Mouse (Mus musculus) heart, postnatal 0 days (tissue): ENCODE results near the gene Grasp. TPM values are rescaled to one million over a fixed set of nuclear protein-coding genes. Genes with fewer than 3 reads are reported as not detected.
A peak's percentile ranks its signal among the peaks of the same experiment; 100 is the strongest.

Experiments used
- ATAC-seq: fragments of 200-750 bp; cut with Nextera tagmentation; 2 replicates; pipeline ENCODE4 v1.8.0; 2017; ENCODE audit warnings: low read depth, moderate number of reproducible peaks, moderate library complexity; ENCODE audit not compliant: insufficient read depth
- DNase-seq: peaks from one replicate; pipeline ENCODE4 v3.0.0-alpha.2; 2016; ENCODE audit warnings: low spot score
- H3K27ac ChIP-seq: fragments of 300-500 bp; sonication (generic); 2 replicates; pipeline ENCODE4 v1.5.1; 2014; ENCODE audit warnings: low read depth, mild to moderate bottlenecking
- H3K27me3 ChIP-seq: fragments of 300-500 bp; sonication (generic); 2 replicates; pipeline ENCODE4 v1.6.1; 2014; ENCODE audit warnings: low read length, mixed read lengths; ENCODE audit not compliant: control insufficient read depth, insufficient read depth
- H3K36me3 ChIP-seq: fragments of 300-500 bp; sonication (generic); replicated peaks from 2 replicates; pipeline ENCODE4 v1.6.1; 2014; ENCODE audit warnings: low read length, mixed read lengths; ENCODE audit not compliant: control insufficient read depth, insufficient read depth
- H3K4me1 ChIP-seq: fragments of 300-500 bp; sonication (generic); 2 replicates; pipeline ENCODE4 v1.6.1; 2014; ENCODE audit warnings: antibody characterized with exemption; ENCODE audit not compliant: control insufficient read depth, insufficient read depth
- H3K4me2 ChIP-seq: fragments of 300-500 bp; sonication (generic); 2 replicates; pipeline ENCODE4 v1.6.1; 2014; ENCODE audit warnings: low read depth, mild to moderate bottlenecking, low read length, moderate library complexity
- H3K4me3 ChIP-seq: fragments of 300-500 bp; sonication (generic); 2 replicates; pipeline ENCODE4 v1.5.1; 2014; ENCODE audit warnings: low read depth, low read length
- H3K9ac ChIP-seq: fragments of 300-500 bp; sonication (generic); replicated peaks from 2 replicates; pipeline ENCODE4 v1.6.1; 2014; ENCODE audit warnings: low read depth, low read length, mixed read lengths
- H3K9me3 ChIP-seq: fragments of 300-500 bp; sonication (generic); replicated peaks from 2 replicates; pipeline ENCODE4 v1.6.1; 2016; ENCODE audit warnings: low read length; ENCODE audit not compliant: control insufficient read depth
- CTCF ChIP-seq: IDR thresholded peaks from 2 replicates; pipeline ENCODE4 v1.5.1; 2016; ENCODE audit warnings: antibody characterized with exemption, control low read depth, low read depth
- EP300 ChIP-seq: IDR thresholded peaks from 2 replicates; pipeline ENCODE4 v1.6.1; 2016; ENCODE audit warnings: antibody characterized with exemption, low read depth
- WGBS: fragments of 180-500 bp; shearing (Covaris S2); extraction: QIAGEN DNeasy Blood & Tissue Kit; methylation state at CpG from one replicate; pipeline ENCODE4 v1.1.7; 2014; 5-methylcytosine and 5-hydroxymethylcytosine counted together
- polyA plus RNA-seq: library from polyadenylated mRNA; unstranded; fragments of >200 nt; fragmentation: Nextera tagmentation; extraction: Ambion mirVana; gene quantifications from 2 replicates; pipeline ENCODE4 v1.2.1, GENCODE M21; 2015
- total RNA-seq: library from RNA; depleted of rRNA; stranded (reverse); fragments of >200 nt; gene quantifications from 2 replicates; pipeline ENCODE4 v1.2.3, GENCODE M21; 2014; ENCODE audit warnings: low replicate concordance

Gene Grasp
- total and polyA plus RNA-seq, 2 experiments from 2014 or later = 2.3 to 8.0 TPM

- Histone ChIP-seq H3K36me3 (no peaks in the 10 kb centered on the region), H3K27me3 (no peaks in the 10 kb centered on the region), H3K27ac (no peak overlapping the region), H3K4me1 (peaks cover 45% of the 10 kb centered on the region), H3K4me3 (no peak overlapping the region), H3K9ac (no peak overlapping the region), H3K9me3 (no peaks in the 10 kb centered on the region), H3K4me2 (no peak overlapping the region)
- no peak for ATAC-seq
- DNase-seq = no peak
- TF ChIP-seq CTCF (no peak), EP300 (no peak)
- WGBS = 78% methylated on average over 6 of the region's 6 CpGs
Observed at GRCm38 (mm10) chr15:101252614-101253013, 28.6 kb downstream of the Grasp start.

GRCm38 (mm10) chr15:101253563-101253885 lies 29.5 kb downstream of the Grasp start:
- peaks cover 36% of the 10 kb centered on the region for H3K4me1 ChIP-seq

DNA sequence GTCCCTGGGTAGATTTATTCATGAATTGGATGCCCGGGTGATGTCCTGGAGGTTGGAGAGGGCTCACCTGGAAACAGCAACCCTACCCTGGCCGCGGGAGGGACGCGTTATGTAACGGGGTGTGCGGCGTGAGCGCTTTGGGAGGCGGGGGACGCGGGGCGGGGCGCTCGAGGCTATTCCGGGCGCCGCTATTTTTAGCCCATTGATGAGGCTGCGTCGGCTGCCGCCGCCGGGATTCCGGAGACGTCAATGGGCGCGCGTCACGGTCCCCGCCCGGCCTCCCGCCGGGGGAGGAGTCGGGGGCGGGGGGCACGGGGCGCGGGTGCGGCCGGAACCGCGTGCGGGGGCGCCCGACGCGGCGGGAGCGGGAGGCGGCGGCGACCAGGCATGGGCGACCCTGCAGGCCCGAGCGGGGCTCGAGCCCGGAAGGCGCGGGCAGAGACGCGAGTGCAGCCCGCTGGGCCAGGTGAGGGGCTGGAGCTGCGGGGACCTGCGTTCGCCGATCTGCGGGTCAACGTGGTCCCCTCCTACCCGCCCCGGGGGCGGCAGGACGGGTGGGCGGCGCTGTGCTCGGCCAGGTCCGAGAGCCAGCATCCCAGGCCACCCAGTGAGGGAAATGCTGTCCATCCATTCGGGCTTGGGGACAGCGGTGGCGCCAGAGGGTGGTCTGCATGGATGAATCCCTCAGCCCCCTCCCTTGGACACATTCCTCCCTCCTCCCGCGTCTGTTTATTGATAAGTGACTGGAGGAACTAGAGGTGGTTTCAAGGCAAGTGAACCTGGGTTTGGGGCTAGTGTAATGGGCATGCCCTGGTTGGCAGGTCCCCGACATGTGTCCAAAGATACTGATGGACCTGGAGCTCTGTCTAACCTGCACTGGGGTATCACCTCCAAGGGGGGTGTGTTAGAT lies 30.2 kb downstream of the Grasp start, which contains the start of gene Nr4a1:
Nr4a1 (plus strand) TSS at position 384 of the 910 bp plus-strand sequence.
- ATAC-seq (peak; percentile 80), DNase-seq (peak; percentile 87)
- Histone ChIP-seq H3K27me3 (no peaks in the 10 kb centered on the region), H3K36me3 (no peaks in the 10 kb centered on the region), H3K4me2 (peak within 1 kb of the TSS; percentile 89), H3K27ac (peak within 1 kb of the TSS; percentile 70), H3K9me3 (no peaks in the 10 kb centered on the region), H3K4me3 (peak within 1 kb of the TSS; percentile 62), H3K9ac (peak within 1 kb of the TSS; percentile 79), H3K4me1 (peaks cover 30% of the 10 kb centered on the region)
- WGBS = 1% methylated on average over 79 of the region's 82 CpGs
- TF ChIP-seq EP300 = peak; percentile 64
- TF ChIP-seq CTCF = no peak

More at GRCm38 (mm10) chr15:101253563-101253885, 29.5 kb downstream of the Grasp start:
- TF ChIP-seq CTCF = no peak
- TF ChIP-seq EP300 = no peak
- H3K36me3 ChIP-seq = no peaks in the 10 kb centered on the region
- no peak for DNase-seq
- WGBS = 27% methylated on average over 3 of the region's 3 CpGs
- peak overlapping the region; percentile 70; the same call in 1 of the 2 replicates for H3K27ac ChIP-seq
- ATAC-seq = no peak
- no peaks in the 10 kb centered on the region for H3K27me3 ChIP-seq
- no peak overlapping the region for H3K9ac ChIP-seq
- H3K4me2 ChIP-seq = peak overlapping the region; percentile 89
- no peaks in the 10 kb centered on the region for H3K9me3 ChIP-seq
- H3K4me3 ChIP-seq = peak overlapping the region; percentile 62

GRCm38 (mm10) chr15:101255842-101256462 lies 32.0 kb downstream of the Grasp start:
- H3K9me3 ChIP-seq = no peaks in the 10 kb centered on the region
- no peak overlapping the region for H3K4me2 ChIP-seq
- no peaks in the 10 kb centered on the region for H3K27me3 ChIP-seq
- H3K4me3 ChIP-seq = no peak overlapping the region
- no peak for TF ChIP-seq CTCF
- TF ChIP-seq EP300 = no peak
- no peak for ATAC-seq
- H3K4me1 ChIP-seq = peaks cover 43% of the 10 kb centered on the region
- H3K36me3 ChIP-seq = no peaks in the 10 kb centered on the region
- WGBS = 59% methylated on average over 7 of the region's 7 CpGs
- no peak for DNase-seq
- peak overlapping the region; percentile 46 for H3K27ac ChIP-seq
- H3K9ac ChIP-seq = no peak overlapping the region

DNA sequence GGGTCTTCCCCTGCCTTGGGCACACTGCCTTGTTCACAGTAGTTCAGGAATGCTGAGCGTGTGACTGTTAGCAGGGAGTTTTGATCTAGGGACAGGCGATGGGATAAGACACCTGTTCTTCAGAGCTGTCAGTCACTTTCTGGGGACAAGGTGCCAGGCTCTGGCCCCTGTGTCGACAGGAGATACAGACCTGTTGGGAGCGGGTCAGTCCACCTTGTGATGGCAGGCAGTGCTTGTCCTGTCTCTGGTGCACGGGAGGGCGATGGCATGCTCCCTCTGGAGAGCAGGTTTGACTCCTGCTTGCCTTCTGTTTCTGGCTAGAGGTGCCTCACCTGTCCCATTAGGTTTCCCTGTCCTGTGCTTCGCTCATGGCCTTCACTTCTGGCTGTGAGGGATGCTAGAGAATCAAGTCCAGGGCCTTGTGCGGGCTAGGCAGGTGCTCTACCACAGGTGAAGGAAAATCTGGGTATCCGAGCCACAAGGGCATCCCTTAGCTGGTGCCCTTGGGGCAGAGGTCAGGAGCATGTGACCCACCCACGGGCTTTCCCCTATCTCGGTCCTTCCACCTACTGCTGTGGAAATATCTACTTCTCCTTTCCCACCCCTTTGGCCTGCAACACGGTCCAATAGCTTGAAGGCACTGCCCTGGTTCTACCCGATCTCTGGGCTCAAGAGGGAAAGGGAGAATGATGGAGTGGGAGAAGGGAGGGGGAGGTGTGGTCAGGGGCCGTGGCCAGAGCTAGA lies 32.6 kb downstream of the Grasp start:
- Histone ChIP-seq H3K9ac (no peak overlapping the region), H3K27ac (peak overlapping the region; percentile 46), H3K36me3 (no peaks in the 10 kb centered on the region), H3K4me2 (no peak overlapping the region), H3K9me3 (no peaks in the 10 kb centered on the region), H3K4me3 (no peak overlapping the region), H3K4me1 (peaks cover 50% of the 10 kb centered on the region), H3K27me3 (no peaks in the 10 kb centered on the region)
- DNase-seq (peak; percentile 41), ATAC-seq (no peak)
- no peak for TF ChIP-seq EP300
- no peak for TF ChIP-seq CTCF
- 61% methylated on average over 14 of the region's 14 CpGs for WGBS
